Mouse (Mus musculus) left cerebral cortex, adult 18-20 months (tissue): ENCODE data around the gene Ccnh. TPM values are rescaled to one million over a fixed set of nuclear protein-coding genes. Genes with fewer than 3 reads are reported as not detected.
"Not testable (repeated sequence)": the region's sequence is repeated elsewhere in the genome, so short reads cannot be mapped to it uniquely, and the experiment has no call there.

Source experiments
- DNase-seq, 2 experiments: peaks; one replicate each; pipeline ENCODE4 v3.0.0; 2021 to 2022; ENCODE audit warnings: low spot score in 2 of 2, mixed read lengths in 1 of 2
- long read RNA-seq, 2 experiments: library from polyadenylated mRNA; stranded (forward); transcript quantifications; one replicate each; pipeline ENCODE4 v2.0.0; 2021
- total RNA-seq, 2 experiments: library from RNA; stranded (reverse); gene quantifications; 2 replicates each; pipeline ENCODE4 v1.2.3; 2021

Gene Ccnh
- 10 to 100 TPM; 47.2 to 47.6 TPM for total RNA-seq
- long read RNA-seq, experiment 1, transcript Ccnh-201 (9 exons, 2,045 nt), result major isoform, 83 of 100 reads
- long read RNA-seq, experiment 1, partial matches to known transcripts, result 2 of 100 reads
- long read RNA-seq, experiment 1, other reads (novel, unspliced or antisense), result 13 of 100 reads
- long read RNA-seq, experiment 2, transcript Ccnh-201 (9 exons, 2,045 nt), result major isoform, 82 of 93 reads
- long read RNA-seq, experiment 2, partial matches to known transcripts, result 3 of 93 reads
- long read RNA-seq, experiment 2, other reads (novel, unspliced or antisense), result 3 of 93 reads

GRCm38 (mm10) chr13:85188903-85189643 is at the start of gene Ccnh:
Ccnh (plus strand) TSS chr13:85189408.
- peak; percentile 94 to 95 for DNase-seq

GRCm38 (mm10) chr13:85143361-85143760 is 45.8 kb upstream of the Ccnh start:
- DNase-seq, result not testable (repeated sequence)

- no peak for DNase-seq
Observed at GRCm38 (mm10) chr13:85146471-85146870, 42.7 kb upstream of the Ccnh start.

- DNase-seq, result no peak
Observed at GRCm38 (mm10) chr13:85154746-85155145, 34.5 kb upstream of the Ccnh start.

- DNase-seq, result no peak
Observed at GRCm38 (mm10) chr13:85159971-85160370, 29.2 kb upstream of the Ccnh start.

- no peak for DNase-seq
Observed at GRCm38 (mm10) chr13:85164512-85165124, 24.6 kb upstream of the Ccnh start.

- peak in 1 of 2 experiments; percentile 40 for DNase-seq
Observed at GRCm38 (mm10) chr13:85189644-85190121, 475 bp downstream of the Ccnh start.

- DNase-seq, result no peak
Observed at GRCm38 (mm10) chr13:85191253-85191652, 2.0 kb downstream of the Ccnh start.

- no peak for DNase-seq
Observed at GRCm38 (mm10) chr13:85207493-85207892, 18.3 kb downstream of the Ccnh start.

GRCm38 (mm10) chr13:85208656-85209055 is 19.4 kb downstream of the Ccnh start:
- DNase-seq, result no peak

- no peak for DNase-seq
Observed at GRCm38 (mm10) chr13:85210353-85210752, 21.1 kb downstream of the Ccnh start.

GRCm38 (mm10) chr13:85218656-85219055 is 29.4 kb downstream of the Ccnh start:
- no peak for DNase-seq

GRCm38 (mm10) chr13:85238760-85239159 is 49.6 kb downstream of the Ccnh start:
- no peak for DNase-seq

Other genes starting within 250 kb of the Ccnh start
- 10 to 100 TPM; 56.2 to 57.0 TPM for gene Rasa1, start 99.7 kb downstream of the Ccnh start, total RNA-seq